Mouse (Mus musculus): ENCODE measurements around the gene Cdk19.
"Not testable (repeated sequence)": the region's sequence is repeated elsewhere in the genome, so short reads cannot be mapped to it uniquely, and the experiment has no call there.

Gene Cdk19

GRCm38 (mm10) chr10:40526301-40526761, 187.0 kb downstream of the Cdk19 start:
- no peak for DNase-seq

GRCm38 (mm10) chr10:40526986-40527385, 187.6 kb downstream of the Cdk19 start:
- no peak for DNase-seq

GRCm38 (mm10) chr10:40527573-40527972, 188.2 kb downstream of the Cdk19 start:
- DNase-seq, result peak; percentile 59 to 62

GRCm38 (mm10) chr10:40528668-40529067, 189.3 kb downstream of the Cdk19 start:
- no peak for DNase-seq

GRCm38 (mm10) chr10:40529617-40530016, 190.3 kb downstream of the Cdk19 start:
- DNase-seq, result peak; percentile 78 to 81

GRCm38 (mm10) chr10:40530661-40531060, 191.3 kb downstream of the Cdk19 start:
- DNase-seq, result no peak

- DNase-seq, result not testable (repeated sequence)
Measured at GRCm38 (mm10) chr10:40532586-40532985, 193.2 kb downstream of the Cdk19 start.

Data from B cell, adult 2 months (primary cell).